Mouse (Mus musculus) T-helper 1 cell (primary cell): ENCODE data around the gene Fgfr2.

Experiments
- in situ Hi-C: fragments of 300-600 bp; cut with MboI, MseI; formaldehyde crosslinking; loops from one replicate; pipeline ENCODE4 v1.15.1; 2025; ENCODE audit warnings: high pct_unique_total_duplicates

Fgfr2 gene

GRCm38 (mm10) chr7:132701412-132701811 lies 421.7 kb downstream of the Fgfr2 start:
- in situ Hi-C loops, result no loop called here

GRCm38 (mm10) chr7:132700107-132700506 lies 423.0 kb downstream of the Fgfr2 start:
- in situ Hi-C loops, result no loop called here

- in situ Hi-C loops, result loop anchor here (10.0 kb wide), 1 partner anchor 875 kb away; no protein-coding TSS in a partner anchor
Measured at GRCm38 (mm10) chr7:132699639-132700038, 423.5 kb downstream of the Fgfr2 start.

GRCm38 (mm10) chr7:132699165-132699564 lies 424.0 kb downstream of the Fgfr2 start:
- in situ Hi-C loops, result loop anchor here (10.0 kb wide), 1 partner anchor 874 kb away; no protein-coding TSS in a partner anchor

GRCm38 (mm10) chr7:132698737-132699136 lies 424.4 kb downstream of the Fgfr2 start:
- in situ Hi-C loops, result loop anchor here (10.0 kb wide), 1 partner anchor 874 kb away; no protein-coding TSS in a partner anchor

GRCm38 (mm10) chr7:132697258-132697796 lies 425.8 kb downstream of the Fgfr2 start:
- in situ Hi-C loops, result loop anchor here (10.0 kb wide), 1 partner anchor 873 kb away; no protein-coding TSS in a partner anchor

- in situ Hi-C loops, result loop anchor here (10.0 kb wide), 1 partner anchor 869 kb away; no protein-coding TSS in a partner anchor
Measured at GRCm38 (mm10) chr7:132693561-132693960, 429.6 kb downstream of the Fgfr2 start.

- in situ Hi-C loops, result loop anchor here (10.0 kb wide), 1 partner anchor 868 kb away; no protein-coding TSS in a partner anchor
Measured at GRCm38 (mm10) chr7:132692719-132693118, 430.4 kb downstream of the Fgfr2 start.

GRCm38 (mm10) chr7:132690716-132691472 lies 432.3 kb downstream of the Fgfr2 start:
- in situ Hi-C loops, result loop anchor here (10.0 kb wide), 1 partner anchor 866 kb away; no protein-coding TSS in a partner anchor

GRCm38 (mm10) chr7:132689722-132690121 lies 433.4 kb downstream of the Fgfr2 start:
- in situ Hi-C loops, result loop anchor here (10.0 kb wide), 1 partner anchor 865 kb away; no protein-coding TSS in a partner anchor

GRCm38 (mm10) chr7:132688721-132689120 lies 434.4 kb downstream of the Fgfr2 start:
- in situ Hi-C loops, result no loop called here

GRCm38 (mm10) chr7:132687897-132688296 lies 435.3 kb downstream of the Fgfr2 start:
- in situ Hi-C loops, result no loop called here

- in situ Hi-C loops, result no loop called here
Measured at GRCm38 (mm10) chr7:132686515-132686914, 436.6 kb downstream of the Fgfr2 start.

GRCm38 (mm10) chr7:132683923-132684322 lies 439.2 kb downstream of the Fgfr2 start:
- in situ Hi-C loops, result no loop called here

- in situ Hi-C loops, result no loop called here
Measured at GRCm38 (mm10) chr7:132682901-132683300, 440.2 kb downstream of the Fgfr2 start.

- in situ Hi-C loops, result no loop called here
Measured at GRCm38 (mm10) chr7:132682336-132682735, 440.8 kb downstream of the Fgfr2 start.

- in situ Hi-C loops, result no loop called here
Measured at GRCm38 (mm10) chr7:132681831-132682230, 441.3 kb downstream of the Fgfr2 start.

- in situ Hi-C loops, result no loop called here
Measured at GRCm38 (mm10) chr7:132681296-132681695, 441.9 kb downstream of the Fgfr2 start.

- in situ Hi-C loops, result no loop called here
Measured at GRCm38 (mm10) chr7:132679549-132679948, 443.6 kb downstream of the Fgfr2 start.

GRCm38 (mm10) chr7:132679117-132679516 lies 444.0 kb downstream of the Fgfr2 start:
- in situ Hi-C loops, result no loop called here

- in situ Hi-C loops, result no loop called here
Measured at GRCm38 (mm10) chr7:132675922-132676321, 447.2 kb downstream of the Fgfr2 start.

- in situ Hi-C loops, result no loop called here
Measured at GRCm38 (mm10) chr7:132673931-132674755, 449.0 kb downstream of the Fgfr2 start.
